Mouse (Mus musculus) cerebellum, adult 9-11 months (tissue): ENCODE data around the gene Zfp827.

ENCODE experiments used
- DNase-seq: peaks from one replicate; pipeline ENCODE4 v3.0.0; 2022

The Zfp827 gene

GRCm38 (mm10) chr8:79161172-79161778 lies 133.0 kb downstream of the Zfp827 start:
- DNase-seq, result no peak

- DNase-seq, result peak; percentile 45
Observed at GRCm38 (mm10) chr8:79162533-79163308, 134.5 kb downstream of the Zfp827 start.

- peak; percentile 28 for DNase-seq
Observed at GRCm38 (mm10) chr8:79164336-79164735, 136.1 kb downstream of the Zfp827 start.

GRCm38 (mm10) chr8:79165276-79165675 lies 137.0 kb downstream of the Zfp827 start:
- no peak for DNase-seq

GRCm38 (mm10) chr8:79173606-79174005 lies 145.4 kb downstream of the Zfp827 start:
- no peak for DNase-seq

DNA sequence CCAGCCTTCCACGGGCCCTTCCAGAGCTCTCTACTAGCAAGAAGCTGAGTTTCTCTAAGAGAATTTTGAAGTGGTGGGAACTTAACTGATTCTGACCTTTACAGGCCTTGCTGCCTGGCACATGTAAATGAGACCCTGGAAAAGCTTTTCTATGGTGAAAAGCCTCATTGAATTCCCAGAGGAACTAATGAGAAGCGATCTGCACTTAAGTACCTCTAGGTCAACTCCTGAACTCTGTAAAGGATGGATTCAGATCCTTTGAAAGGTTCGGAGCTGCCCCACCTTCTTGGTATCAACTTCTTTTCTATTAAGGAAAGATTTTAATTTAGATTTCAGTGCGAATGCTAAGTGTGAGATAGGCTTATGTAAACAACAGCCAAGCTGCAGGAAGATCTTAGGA lies 147.8 kb downstream of the Zfp827 start:
- DNase-seq, result no peak

- DNase-seq, result no peak
Observed at GRCm38 (mm10) chr8:79179678-79180077, 151.4 kb downstream of the Zfp827 start.

- DNase-seq, result no peak
Observed at GRCm38 (mm10) chr8:79185488-79185887, 157.3 kb downstream of the Zfp827 start.

DNA sequence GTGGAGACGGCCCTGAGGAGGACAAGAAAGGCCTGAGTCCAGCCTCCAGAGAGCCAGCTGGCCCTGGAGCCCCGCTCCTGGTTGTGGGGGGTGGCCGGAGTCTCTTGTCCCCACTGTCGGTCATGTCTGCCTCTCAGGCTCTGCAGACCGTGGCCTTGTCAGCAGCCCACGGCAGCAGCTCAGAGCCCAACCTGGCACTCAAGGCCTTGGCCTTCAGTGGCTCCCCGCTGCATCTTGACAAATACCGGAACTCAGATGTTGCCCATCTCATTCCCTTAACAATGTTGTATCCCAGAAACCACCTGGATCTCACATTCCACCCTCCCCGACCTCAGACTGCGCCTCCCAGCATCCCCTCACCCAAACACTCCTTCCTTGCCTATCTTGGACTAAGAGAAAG lies 161.8 kb downstream of the Zfp827 start:
- no peak for DNase-seq

DNA sequence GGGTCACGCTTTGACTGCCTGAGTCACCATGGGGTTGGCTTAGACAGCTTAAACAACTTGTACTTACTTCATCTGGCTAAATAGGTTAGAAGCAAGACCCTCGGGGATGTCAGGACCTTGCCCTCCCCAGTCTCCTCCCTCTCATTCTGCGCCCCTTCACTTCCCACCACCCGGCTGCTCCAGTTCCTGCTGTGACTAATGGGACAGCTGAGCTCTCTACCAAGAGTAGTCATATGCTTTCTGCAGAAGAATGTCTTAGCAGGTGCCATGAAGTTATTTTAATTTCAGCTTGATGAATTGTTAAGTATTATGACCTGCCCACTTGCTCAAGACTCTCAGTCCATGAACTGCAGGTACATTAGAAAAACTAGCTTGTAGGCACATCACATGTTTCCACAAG lies 168.2 kb downstream of the Zfp827 start:
- no peak for DNase-seq

GRCm38 (mm10) chr8:79198675-79199074 lies 170.4 kb downstream of the Zfp827 start:
- no peak for DNase-seq

DNA sequence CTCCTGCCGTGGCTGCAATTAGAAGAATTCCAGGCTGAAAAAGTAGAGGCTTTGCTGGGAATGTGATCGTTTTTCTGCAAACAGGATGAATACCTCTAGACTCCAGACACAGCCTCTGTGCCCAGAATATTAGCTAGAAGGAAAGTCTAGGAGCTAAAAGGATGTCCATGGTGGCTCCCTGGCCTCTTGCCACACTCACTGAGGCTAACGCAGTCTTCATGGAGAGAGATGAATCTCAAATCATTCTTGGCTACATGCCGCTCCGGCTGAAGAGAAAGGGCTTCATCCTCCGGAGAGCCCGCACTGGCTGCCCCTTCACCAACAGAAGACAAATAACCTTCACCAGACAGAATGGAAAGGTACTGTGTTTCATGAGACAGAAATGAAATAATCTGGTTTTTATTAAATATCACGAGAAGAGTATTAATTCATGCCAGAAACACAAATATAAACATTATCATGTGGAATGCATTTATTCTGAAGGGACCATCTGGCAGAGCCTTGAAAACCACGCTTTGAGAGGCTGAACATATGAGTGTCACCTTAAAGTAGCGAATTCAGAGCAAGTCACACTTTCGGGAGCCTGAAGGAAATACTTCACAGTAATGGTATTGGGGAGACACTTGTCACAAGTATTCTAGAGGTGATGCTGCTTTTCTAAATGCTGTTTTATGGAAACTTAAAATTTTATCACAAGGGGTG lies 173.4 kb downstream of the Zfp827 start:
- peak; percentile 25 for DNase-seq

DNA sequence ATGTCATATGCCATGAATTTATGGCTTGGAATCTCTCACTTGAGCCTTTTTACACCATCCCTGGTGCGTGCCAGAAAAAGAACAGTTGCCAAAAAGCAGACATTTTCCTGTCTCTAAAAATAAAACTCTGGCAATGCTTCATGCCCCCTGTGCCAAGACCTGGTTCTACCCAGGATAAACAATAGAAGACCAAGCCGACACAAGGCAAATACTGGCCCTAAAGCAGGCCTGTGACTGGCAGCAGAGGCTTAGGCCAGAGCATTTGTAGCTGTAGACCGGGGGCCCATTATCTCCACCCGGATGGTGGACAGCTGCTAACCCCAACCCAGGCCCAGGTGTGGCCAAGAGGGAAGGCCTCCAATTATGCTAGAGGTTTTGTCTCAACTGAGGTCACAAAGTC lies 178.7 kb downstream of the Zfp827 start:
- peak; percentile 93 for DNase-seq

DNA sequence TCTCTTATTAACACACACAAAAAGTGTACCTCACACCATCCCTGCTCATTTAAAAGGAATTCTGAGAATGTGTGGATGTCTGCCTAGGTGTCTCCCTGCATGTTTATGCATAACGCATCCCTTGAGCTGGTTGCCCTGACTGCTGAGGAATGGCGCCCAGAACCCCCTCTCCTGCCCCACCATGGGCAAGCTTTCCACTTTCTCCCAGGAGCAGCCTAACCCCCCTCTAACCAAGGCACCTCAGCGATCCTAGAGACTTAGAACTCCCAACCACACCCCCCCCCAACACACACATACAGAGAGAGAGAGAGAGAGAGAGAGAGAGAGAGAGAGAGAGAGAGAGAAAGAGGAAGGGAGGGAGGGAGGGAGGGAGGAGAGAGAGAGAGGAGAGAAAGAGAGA lies 179.9 kb downstream of the Zfp827 start:
- DNase-seq, result no peak

GRCm38 (mm10) chr8:79208691-79209640 lies 180.7 kb downstream of the Zfp827 start:
- DNase-seq, result peak; percentile 81

DNA sequence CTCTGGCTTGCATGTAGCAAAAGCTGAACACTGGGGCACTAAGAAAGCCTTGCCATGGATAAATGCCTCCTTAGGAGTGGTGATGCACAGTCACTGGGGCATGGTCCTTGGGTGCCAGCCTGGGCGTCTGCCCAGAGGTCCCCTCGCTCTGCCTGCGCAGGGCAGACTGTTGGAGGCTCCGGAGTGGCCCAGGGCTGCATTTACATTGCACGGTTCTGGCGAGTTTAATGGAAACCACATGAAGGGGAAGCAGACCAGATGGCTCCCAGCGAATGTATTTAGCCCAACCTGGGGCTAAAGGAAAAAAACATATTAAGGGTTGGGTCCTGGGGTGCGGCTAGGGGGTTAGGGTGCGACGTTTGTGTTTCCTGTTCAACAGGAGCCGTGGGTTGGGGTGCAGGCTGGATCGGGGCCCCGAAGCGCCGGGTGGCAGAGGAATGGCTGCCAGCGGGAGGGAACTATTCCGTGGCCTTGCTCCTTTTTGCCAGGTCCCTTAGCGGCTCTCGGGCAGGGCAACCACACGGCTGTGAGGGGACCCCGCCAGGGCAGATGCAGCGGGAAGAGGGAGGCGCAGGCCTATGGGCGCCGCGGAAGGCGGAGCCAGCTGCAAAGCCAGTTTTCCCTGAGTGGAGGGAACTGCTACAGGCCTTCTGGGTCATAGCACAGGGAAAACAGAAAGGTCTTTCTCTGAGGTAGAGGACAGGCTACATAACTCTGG lies 181.6 kb downstream of the Zfp827 start:
- peak; percentile 72 for DNase-seq

- DNase-seq, result no peak
Observed at GRCm38 (mm10) chr8:79211630-79212029, 183.4 kb downstream of the Zfp827 start.

DNA sequence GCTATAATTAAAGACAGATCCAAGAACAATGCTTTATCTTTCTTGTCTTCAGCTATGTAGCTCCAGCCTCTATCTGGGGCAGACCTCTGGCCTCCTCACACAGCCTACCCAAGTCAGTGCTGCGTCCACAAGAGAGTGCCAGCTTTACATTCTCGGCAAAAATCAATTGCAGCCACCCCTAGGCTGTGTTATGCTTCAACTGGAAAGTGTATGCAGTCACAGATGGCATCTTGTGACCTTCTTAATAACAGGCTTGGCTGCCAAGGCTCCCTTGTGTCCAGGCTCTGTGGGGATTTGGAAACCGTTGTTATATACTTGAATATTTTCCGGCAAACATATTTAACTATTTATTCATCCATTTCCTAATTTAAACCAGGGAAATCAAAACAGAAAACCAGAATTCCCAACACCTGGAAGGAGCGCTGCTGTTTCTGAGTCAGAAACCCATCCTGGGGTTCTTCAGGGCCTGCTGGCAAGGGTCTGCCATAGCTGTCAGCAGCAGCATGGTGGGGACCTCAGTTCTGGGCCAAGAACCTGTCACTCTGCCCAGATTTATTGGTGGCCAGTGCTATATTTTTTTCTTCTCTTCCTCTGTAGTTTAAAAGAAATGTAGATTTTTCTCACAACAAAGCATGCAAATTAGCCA lies 194.0 kb downstream of the Zfp827 start:
- DNase-seq, result peak; percentile 80

GRCm38 (mm10) chr8:79222752-79223141 lies 194.5 kb downstream of the Zfp827 start:
- DNase-seq, result no peak

GRCm38 (mm10) chr8:79224363-79224762 lies 196.1 kb downstream of the Zfp827 start:
- DNase-seq, result no peak

DNA sequence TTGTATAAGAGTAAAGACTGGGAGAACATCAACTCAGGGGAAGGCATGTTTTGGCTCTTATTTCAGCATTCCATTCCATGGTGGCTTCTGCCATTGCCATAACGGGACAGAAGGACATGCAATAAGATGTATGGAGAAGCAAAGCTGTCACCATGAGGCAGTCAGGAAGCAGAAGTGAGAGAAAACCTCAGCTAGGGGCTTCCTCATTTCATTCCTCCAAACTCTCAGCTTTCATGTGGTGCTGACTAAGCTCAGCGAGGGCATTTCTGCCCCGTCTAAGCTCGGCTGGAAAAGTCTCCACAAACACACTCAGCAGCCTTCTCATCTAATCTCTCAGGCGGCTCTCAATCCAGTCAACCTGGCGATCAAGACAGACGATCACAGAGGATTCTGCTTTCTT lies 197.3 kb downstream of the Zfp827 start:
- DNase-seq, result no peak

DNA sequence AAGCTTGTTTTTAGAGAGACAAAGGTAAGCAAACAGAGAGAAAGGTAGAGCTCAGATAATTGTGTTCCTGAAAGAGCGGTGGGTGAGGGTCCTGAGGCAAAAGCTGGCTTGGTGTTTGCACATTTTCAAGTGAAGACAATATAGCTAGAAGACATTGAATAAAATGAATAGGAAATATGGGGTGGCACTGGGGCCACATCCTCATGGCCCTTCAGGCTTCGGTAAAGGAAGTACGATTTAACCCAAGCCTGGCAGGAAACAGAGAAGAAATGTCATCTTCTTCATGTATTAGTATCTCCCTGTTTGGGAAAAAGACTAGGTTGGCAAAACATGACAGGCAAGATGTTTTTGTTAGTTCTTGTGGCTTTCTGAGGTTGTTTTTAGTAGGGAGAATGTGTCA lies 197.8 kb downstream of the Zfp827 start:
- DNase-seq, result no peak
